Mouse (Mus musculus) limb, embryonic 12.5 days (tissue): ENCODE measurements around the gene Dusp1. TPM values are rescaled to one million over a fixed set of nuclear protein-coding genes. Genes with fewer than 3 reads are reported as not detected.

Source experiments
- ATAC-seq: fragments of 200-750 bp; cut with Nextera tagmentation; 2 replicates; pipeline ENCODE4 v1.8.0; 2017; ENCODE audit warnings: low read depth, moderate TSS enrichment; ENCODE audit not compliant: insufficient number of reproducible peaks, insufficient read depth, low FRiP score, low TSS enrichment
- H3K27ac ChIP-seq: fragments of 300-500 bp; sonication (generic); 2 replicates; pipeline ENCODE4 v1.5.1; 2016; ENCODE audit warnings: mild to moderate bottlenecking, moderate library complexity
- H3K27me3 ChIP-seq: fragments of 300-500 bp; sonication (generic); 2 replicates; pipeline ENCODE4 v1.6.1; 2016; ENCODE audit warnings: mild to moderate bottlenecking, moderate library complexity
- H3K36me3 ChIP-seq: fragments of 300-500 bp; sonication (generic); 2 replicates; pipeline ENCODE4 v1.6.1; 2016; ENCODE audit warnings: mild to moderate bottlenecking, moderate library complexity
- H3K4me1 ChIP-seq: fragments of 300-500 bp; sonication (generic); replicated peaks from 2 replicates; pipeline ENCODE4 v1.6.1; 2016
- H3K4me2 ChIP-seq: fragments of 300-500 bp; sonication (generic); 2 replicates; pipeline ENCODE4 v1.6.1; 2016; ENCODE audit warnings: mild to moderate bottlenecking, moderate library complexity
- H3K4me3 ChIP-seq: fragments of 300-500 bp; sonication (generic); replicated peaks from 2 replicates; pipeline ENCODE4 v1.5.1; 2016; ENCODE audit warnings: mild to moderate bottlenecking
- H3K9ac ChIP-seq: fragments of 300-500 bp; sonication (generic); replicated peaks from 2 replicates; pipeline ENCODE4 v1.6.1; 2016; ENCODE audit warnings: mild to moderate bottlenecking, moderate library complexity
- H3K9me3 ChIP-seq: fragments of 300-500 bp; sonication (generic); 2 replicates; pipeline ENCODE4 v1.6.1; 2016; ENCODE audit warnings: mild to moderate bottlenecking, moderate library complexity
- WGBS: fragments of 180-500 bp; shearing (Covaris S2); methylation state at CpG from one replicate; pipeline ENCODE4 v1.1.7; 2016; 5-methylcytosine and 5-hydroxymethylcytosine counted together
- polyA plus RNA-seq: library from polyadenylated mRNA; unstranded; fragments of >200 nt; fragmentation: Nextera tagmentation; extraction: Ambion mirVana; gene quantifications from 2 replicates; pipeline ENCODE4 v1.2.1, GENCODE M21; 2016

The Dusp1 gene
- polyA plus RNA-seq, 1 experiment from 2014 or later = 18.0 TPM

- Histone ChIP-seq H3K36me3 (peaks cover 76% of the 10 kb centered on the region), H3K4me3 (no peak overlapping the region), H3K9me3 (no peaks in the 10 kb centered on the region), H3K9ac (no peak overlapping the region), H3K4me1 (peaks cover 15% of the 10 kb centered on the region; the same call in 1 of the 2 replicates), H3K27me3 (no peaks in the 10 kb centered on the region), H3K27ac (no peak overlapping the region), H3K4me2 (no peak overlapping the region)
- 91% methylated on average over 5 of the region's 5 CpGs for WGBS
- no peak for ATAC-seq
Measured at GRCm38 (mm10) chr17:26574701-26575100, 12.8 kb upstream of the Dusp1 start.

- Histone ChIP-seq H3K9me3 (no peaks in the 10 kb centered on the region), H3K27ac (no peak overlapping the region), H3K36me3 (peaks cover 82% of the 10 kb centered on the region), H3K9ac (no peak overlapping the region), H3K4me1 (peaks cover 15% of the 10 kb centered on the region; the same call in 1 of the 2 replicates), H3K27me3 (no peaks in the 10 kb centered on the region), H3K4me2 (no peak overlapping the region), H3K4me3 (no peak overlapping the region)
- no peak for ATAC-seq
- 89% methylated on average over 11 of the region's 11 CpGs for WGBS
Measured at GRCm38 (mm10) chr17:26574118-26574517, 12.2 kb upstream of the Dusp1 start.

- H3K4me1 ChIP-seq = peaks cover 11% of the 10 kb centered on the region; the same call in 1 of the 2 replicates
- no peaks in the 10 kb centered on the region for H3K27me3 ChIP-seq
- H3K9me3 ChIP-seq = no peaks in the 10 kb centered on the region
- H3K4me2 ChIP-seq = no peak overlapping the region
- ATAC-seq = no peak
- H3K36me3 ChIP-seq = peaks cover 87% of the 10 kb centered on the region
- H3K9ac ChIP-seq = no peak overlapping the region
- no peak overlapping the region for H3K27ac ChIP-seq
- WGBS = 92% methylated on average over 11 of the region's 11 CpGs
- no peak overlapping the region for H3K4me3 ChIP-seq
Measured at GRCm38 (mm10) chr17:26572265-26572664, 10.3 kb upstream of the Dusp1 start.

GRCm38 (mm10) chr17:26571377-26571776 is 9.4 kb upstream of the Dusp1 start:
- Histone ChIP-seq H3K27ac (no peak overlapping the region), H3K4me2 (no peak overlapping the region), H3K36me3 (peaks cover 89% of the 10 kb centered on the region)

GRCm38 (mm10) chr17:26570651-26571118 is 8.8 kb upstream of the Dusp1 start:
- ATAC-seq = no peak
- H3K4me3 ChIP-seq = no peak overlapping the region

More at GRCm38 (mm10) chr17:26571377-26571776, 9.4 kb upstream of the Dusp1 start:
- Histone ChIP-seq H3K4me3 (no peak overlapping the region), H3K27me3 (no peaks in the 10 kb centered on the region), H3K9me3 (peaks cover 3% of the 10 kb centered on the region; the same call in 1 of the 2 replicates), H3K9ac (no peak overlapping the region), H3K4me1 (peaks cover 9% of the 10 kb centered on the region; the same call in 1 of the 2 replicates)
- no peak for ATAC-seq
- 89% methylated on average over 3 of the region's 3 CpGs for WGBS

GRCm38 (mm10) chr17:26569594-26570350 is 7.8 kb upstream of the Dusp1 start:
- 84% methylated on average over 4 of the region's 4 CpGs for WGBS
- Histone ChIP-seq H3K36me3 (peaks cover 89% of the 10 kb centered on the region), H3K27ac (0 out of 2 replicates have a peak overlapping the region, but pooled peaks have one; percentile 12)

More at GRCm38 (mm10) chr17:26570651-26571118, 8.8 kb upstream of the Dusp1 start:
- Histone ChIP-seq H3K9ac (no peak overlapping the region), H3K4me2 (no peak overlapping the region), H3K9me3 (peaks cover 10% of the 10 kb centered on the region; the same call in 1 of the 2 replicates), H3K27me3 (no peaks in the 10 kb centered on the region), H3K27ac (no peak overlapping the region), H3K4me1 (0 out of 2 replicates have a peak, but pooled peaks cover 2% of the 10 kb centered on the region), H3K36me3 (peaks cover 89% of the 10 kb centered on the region)
- WGBS = 89% methylated on average over 11 of the region's 11 CpGs

GRCm38 (mm10) chr17:26567818-26568173 is 5.9 kb upstream of the Dusp1 start:
- no peak for ATAC-seq
- Histone ChIP-seq H3K4me2 (no peak overlapping the region), H3K9ac (no peak overlapping the region), H3K4me3 (no peak overlapping the region), H3K9me3 (peaks cover 10% of the 10 kb centered on the region; the same call in 1 of the 2 replicates), H3K27ac (no peak overlapping the region), H3K27me3 (no peaks in the 10 kb centered on the region), H3K36me3 (peaks cover 90% of the 10 kb centered on the region), H3K4me1 (peaks cover 3% of the 10 kb centered on the region)
- 95% methylated on average over 4 of the region's 4 CpGs for WGBS

More at GRCm38 (mm10) chr17:26569594-26570350, 7.8 kb upstream of the Dusp1 start:
- H3K9me3 ChIP-seq = peaks cover 10% of the 10 kb centered on the region; the same call in 1 of the 2 replicates
- H3K9ac ChIP-seq = no peak overlapping the region
- no peak for ATAC-seq
- no peaks in the 10 kb centered on the region for H3K27me3 ChIP-seq
- no peak overlapping the region for H3K4me2 ChIP-seq
- no peak overlapping the region for H3K4me3 ChIP-seq
- H3K4me1 ChIP-seq = no peaks in the 10 kb centered on the region

- no peak overlapping the region for H3K4me3 ChIP-seq
- H3K4me2 ChIP-seq = no peak overlapping the region
- no peak for ATAC-seq
- peaks cover 8% of the 10 kb centered on the region for H3K4me1 ChIP-seq
- H3K9ac ChIP-seq = no peak overlapping the region
- H3K27ac ChIP-seq = no peak overlapping the region
- no peaks in the 10 kb centered on the region for H3K27me3 ChIP-seq
- 50% methylated on average over 8 of the region's 8 CpGs for WGBS
- peaks cover 10% of the 10 kb centered on the region; the same call in 1 of the 2 replicates for H3K9me3 ChIP-seq
- peaks cover 88% of the 10 kb centered on the region for H3K36me3 ChIP-seq
Measured at GRCm38 (mm10) chr17:26567142-26567817, 5.4 kb upstream of the Dusp1 start.

- Histone ChIP-seq H3K4me2 (no peak overlapping the region), H3K9me3 (peaks cover 10% of the 10 kb centered on the region; the same call in 1 of the 2 replicates), H3K27ac (no peak overlapping the region), H3K27me3 (no peaks in the 10 kb centered on the region), H3K4me1 (peaks cover 18% of the 10 kb centered on the region), H3K36me3 (peaks cover 61% of the 10 kb centered on the region), H3K9ac (no peak overlapping the region), H3K4me3 (no peak overlapping the region)
- 86% methylated on average over 9 of the region's 9 CpGs for WGBS
- no peak for ATAC-seq
Measured at GRCm38 (mm10) chr17:26564439-26564838, 2.5 kb upstream of the Dusp1 start.

GRCm38 (mm10) chr17:26563476-26563875 is 1.5 kb upstream of the Dusp1 start:
- 95% methylated on average over 6 of the region's 6 CpGs for WGBS
- H3K36me3 ChIP-seq = peaks cover 52% of the 10 kb centered on the region

GRCm38 (mm10) chr17:26562292-26562691 is 364 bp upstream of the Dusp1 start:
- peaks cover 18% of the 10 kb centered on the region for H3K4me1 ChIP-seq
- peak overlapping the region; percentile 84; the same call in 1 of the 2 replicates for H3K27ac ChIP-seq
- H3K4me3 ChIP-seq = peak overlapping the region; percentile 90
- peak overlapping the region; percentile 86 for H3K9ac ChIP-seq
- 73% methylated on average over 4 of the region's 4 CpGs for WGBS
- H3K27me3 ChIP-seq = no peaks in the 10 kb centered on the region
- peaks cover 40% of the 10 kb centered on the region for H3K36me3 ChIP-seq
- peaks cover 10% of the 10 kb centered on the region; the same call in 1 of the 2 replicates for H3K9me3 ChIP-seq
- peak overlapping the region; percentile 94 for H3K4me2 ChIP-seq
- no peak for ATAC-seq

More at GRCm38 (mm10) chr17:26563476-26563875, 1.5 kb upstream of the Dusp1 start:
- Histone ChIP-seq H3K4me2 (no peak overlapping the region), H3K4me3 (no peak overlapping the region), H3K9me3 (peaks cover 10% of the 10 kb centered on the region; the same call in 1 of the 2 replicates), H3K27me3 (no peaks in the 10 kb centered on the region), H3K27ac (no peak overlapping the region), H3K9ac (no peak overlapping the region), H3K4me1 (peaks cover 18% of the 10 kb centered on the region)
- ATAC-seq = no peak
